8 mouse cellular contexts compared by ENCODE assay signal in genomic region chr11:108752301-108752700, GRCm38 (mm10).
DNase-seq lines count a peak whose midpoint lies in the region; ATAC-seq and TF ChIP-seq lines count a peak whose summit lies in the region.

No protein-coding gene starts in this region.

- no peak for DNase-seq in limb, embryonic 10.5 days (ENCODE audit: low spot score)
- DNase-seq in adrenal gland, adult 8-10 months, result peak; percentile 87
- no peak for DNase-seq in forebrain, embryonic 10.5 days (ENCODE audit: extremely low spot score, low spot score)
- peak; percentile 76 for DNase-seq in limb, embryonic 14.5 days (ENCODE audit: low spot score)
- peak; percentile 18 to 37 for DNase-seq in right cerebral cortex, adult 2 months (ENCODE audit: low spot score in 2 of 2)
- no peak for DNase-seq in spleen, adult 12 weeks (ENCODE audit: low spot score)

- no peak overlapping the region for H3K9ac ChIP-seq in limb, embryonic 13.5 days
- H3K9ac ChIP-seq in heart, embryonic 16.5 days (ENCODE audit: low read length), result no peak overlapping the region
- no peak overlapping the region for H3K9ac ChIP-seq in limb, embryonic 14.5 days (ENCODE audit: low read depth, low read length, severe bottlenecking)

- peaks cover 23% of the 10 kb centered on the region for H3K4me1 ChIP-seq in limb, embryonic 13.5 days
- no peaks in the 10 kb centered on the region for H3K4me1 ChIP-seq in limb, embryonic 10.5 days
- peaks cover 6% of the 10 kb centered on the region; the same call in 1 of the 2 replicates for H3K4me1 ChIP-seq in forebrain, embryonic 10.5 days
- peaks cover 20% of the 10 kb centered on the region for H3K4me1 ChIP-seq in heart, embryonic 16.5 days (ENCODE audit: control insufficient read depth, insufficient read depth, low read length)
- peaks cover 11% of the 10 kb centered on the region for H3K4me1 ChIP-seq in limb, embryonic 14.5 days (ENCODE audit: control insufficient read depth, insufficient read depth, low read length)

- H3K27me3 ChIP-seq in limb, embryonic 13.5 days, result no peaks in the 10 kb centered on the region
- no peaks in the 10 kb centered on the region for H3K27me3 ChIP-seq in limb, embryonic 10.5 days (ENCODE audit: low read depth, poor library complexity, severe bottlenecking)
- no peaks in the 10 kb centered on the region for H3K27me3 ChIP-seq in forebrain, embryonic 10.5 days (ENCODE audit: poor library complexity, severe bottlenecking)
- no peaks in the 10 kb centered on the region for H3K27me3 ChIP-seq in heart, embryonic 16.5 days (ENCODE audit: control insufficient read depth, insufficient read depth, low read length)
- no peaks in the 10 kb centered on the region for H3K27me3 ChIP-seq in limb, embryonic 14.5 days (ENCODE audit: control insufficient read depth, insufficient read depth, low read length)

- H3K4me3 ChIP-seq in limb, embryonic 13.5 days, result no peak overlapping the region
- H3K4me3 ChIP-seq in limb, embryonic 10.5 days, result no peak overlapping the region
- H3K4me3 ChIP-seq in forebrain, embryonic 10.5 days, result no peak overlapping the region
- H3K4me3 ChIP-seq in heart, embryonic 16.5 days (ENCODE audit: low read length), result 0 out of 2 replicates have a peak overlapping the region, but pooled peaks have one; percentile 12
- H3K4me3 ChIP-seq in limb, embryonic 14.5 days (replicated peaks; ENCODE audit: low read length), result no peak overlapping the region

- H3K27ac ChIP-seq in limb, embryonic 13.5 days, result 0 out of 2 replicates have a peak overlapping the region, but pooled peaks have one; percentile 7
- no peak overlapping the region for H3K27ac ChIP-seq in limb, embryonic 10.5 days
- H3K27ac ChIP-seq in forebrain, embryonic 10.5 days, result peak overlapping the region; percentile 2; the same call in 1 of the 2 replicates
- peak overlapping the region; percentile 74 for H3K27ac ChIP-seq in heart, embryonic 16.5 days (ENCODE audit: low read length)
- no peak overlapping the region for H3K27ac ChIP-seq in limb, embryonic 14.5 days (replicated peaks; ENCODE audit: low read depth, low read length)

- WGBS in limb, embryonic 13.5 days, result 43% methylated on average over 7 of the region's 7 CpGs
- 74% methylated on average over 7 of the region's 7 CpGs for WGBS in limb, embryonic 10.5 days
- 85% methylated on average over 7 of the region's 7 CpGs for WGBS in forebrain, embryonic 10.5 days
- 12% methylated on average over 7 of the region's 7 CpGs for WGBS in heart, embryonic 16.5 days
- WGBS in limb, embryonic 14.5 days, result 30% methylated on average over 7 of the region's 7 CpGs

- no peak for TF ChIP-seq POLR2A in limb, embryonic 14.5 days (IDR thresholded peaks at IDR 0.05; ENCODE audit: borderline replicate concordance, extremely low read depth, insufficient read depth, insufficient read length)

- no peak; the same call in 1 of the 2 replicates for ATAC-seq in limb, embryonic 13.5 days (ENCODE audit: low FRiP score, low read depth)
- peak; percentile 93 for ATAC-seq in heart, embryonic 16.5 days (replicated peaks; ENCODE audit: extremely low read depth, insufficient read depth, low FRiP score)
- ATAC-seq in limb, embryonic 14.5 days (ENCODE audit: low FRiP score, low read depth), result no peak

- no peaks in the 10 kb centered on the region for H3K9me3 ChIP-seq in limb, embryonic 13.5 days
- no peaks in the 10 kb centered on the region for H3K9me3 ChIP-seq in limb, embryonic 10.5 days (replicated peaks)
- H3K9me3 ChIP-seq in forebrain, embryonic 10.5 days, result no peaks in the 10 kb centered on the region
- no peaks in the 10 kb centered on the region for H3K9me3 ChIP-seq in heart, embryonic 16.5 days (replicated peaks; ENCODE audit: control insufficient read depth, low read length)
- H3K9me3 ChIP-seq in limb, embryonic 14.5 days (ENCODE audit: control insufficient read depth, low read length), result no peaks in the 10 kb centered on the region

- no peaks in the 10 kb centered on the region for H3K36me3 ChIP-seq in limb, embryonic 13.5 days
- no peaks in the 10 kb centered on the region for H3K36me3 ChIP-seq in limb, embryonic 10.5 days
- H3K36me3 ChIP-seq in forebrain, embryonic 10.5 days (replicated peaks), result no peaks in the 10 kb centered on the region
- H3K36me3 ChIP-seq in heart, embryonic 16.5 days (ENCODE audit: control insufficient read depth, insufficient read depth), result no peaks in the 10 kb centered on the region
- H3K36me3 ChIP-seq in limb, embryonic 14.5 days (ENCODE audit: control insufficient read depth, insufficient read depth, low read length), result no peaks in the 10 kb centered on the region

- H3K4me2 ChIP-seq in limb, embryonic 13.5 days (replicated peaks), result no peak overlapping the region
- H3K4me2 ChIP-seq in heart, embryonic 16.5 days (ENCODE audit: low read depth, low read length), result peak overlapping the region; percentile 54
- H3K4me2 ChIP-seq in limb, embryonic 14.5 days (replicated peaks; ENCODE audit: low read depth, low read length, severe bottlenecking), result no peak overlapping the region

Comparison
In these comparisons a context has a peak if more than half of its experiments do, and no peak if none do; other contexts are left out.
1. H3K27ac ChIP-seq: peak in limb, embryonic 13.5 days (single experiment), forebrain, embryonic 10.5 days (single experiment) and heart, embryonic 16.5 days (single experiment); none in limb, embryonic 10.5 days (single experiment) and limb, embryonic 14.5 days (single experiment).
2. DNase-seq: peak in adrenal gland, adult 8-10 months (single experiment), limb, embryonic 14.5 days (single experiment) and right cerebral cortex, adult 2 months (2 of 2); none in limb, embryonic 10.5 days (single experiment), forebrain, embryonic 10.5 days (single experiment) and spleen, adult 12 weeks (single experiment).